Mouse (Mus musculus) embryo, embryonic 10.5 days (tissue): ENCODE measurements around the gene Tagap1.
A peak's percentile ranks its signal among the peaks of the same experiment; 100 is the strongest.
"Not testable (repeated sequence)": the region's sequence is repeated elsewhere in the genome, so short reads cannot be mapped to it uniquely, and the experiment has no call there.

Source experiments
- DNase-seq: peaks from one replicate; pipeline ENCODE4 v3.0.0-alpha.2; 2015; ENCODE audit warnings: low spot score

Gene Tagap1

DNA sequence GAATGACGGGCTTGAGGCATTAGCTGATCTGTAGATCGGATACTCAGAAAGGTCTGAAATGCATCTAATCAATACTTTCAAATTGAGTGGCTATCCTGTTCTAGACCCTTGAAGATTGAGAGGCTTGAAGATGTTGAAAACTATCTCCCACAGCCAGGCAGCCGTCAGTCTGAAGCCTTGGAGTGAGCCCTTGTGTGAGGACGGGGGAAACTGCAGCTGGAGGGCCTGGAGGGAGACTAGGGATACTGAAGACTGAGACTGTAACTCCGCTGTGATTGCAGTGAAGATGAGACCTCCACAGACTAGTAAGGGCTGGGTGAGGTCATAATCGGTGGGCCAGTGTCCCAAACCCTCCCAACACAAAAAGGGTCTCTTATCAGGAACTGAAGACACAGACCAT lies 1.4 kb upstream of the Tagap1 start:
- DNase-seq: not testable (repeated sequence)

DNA sequence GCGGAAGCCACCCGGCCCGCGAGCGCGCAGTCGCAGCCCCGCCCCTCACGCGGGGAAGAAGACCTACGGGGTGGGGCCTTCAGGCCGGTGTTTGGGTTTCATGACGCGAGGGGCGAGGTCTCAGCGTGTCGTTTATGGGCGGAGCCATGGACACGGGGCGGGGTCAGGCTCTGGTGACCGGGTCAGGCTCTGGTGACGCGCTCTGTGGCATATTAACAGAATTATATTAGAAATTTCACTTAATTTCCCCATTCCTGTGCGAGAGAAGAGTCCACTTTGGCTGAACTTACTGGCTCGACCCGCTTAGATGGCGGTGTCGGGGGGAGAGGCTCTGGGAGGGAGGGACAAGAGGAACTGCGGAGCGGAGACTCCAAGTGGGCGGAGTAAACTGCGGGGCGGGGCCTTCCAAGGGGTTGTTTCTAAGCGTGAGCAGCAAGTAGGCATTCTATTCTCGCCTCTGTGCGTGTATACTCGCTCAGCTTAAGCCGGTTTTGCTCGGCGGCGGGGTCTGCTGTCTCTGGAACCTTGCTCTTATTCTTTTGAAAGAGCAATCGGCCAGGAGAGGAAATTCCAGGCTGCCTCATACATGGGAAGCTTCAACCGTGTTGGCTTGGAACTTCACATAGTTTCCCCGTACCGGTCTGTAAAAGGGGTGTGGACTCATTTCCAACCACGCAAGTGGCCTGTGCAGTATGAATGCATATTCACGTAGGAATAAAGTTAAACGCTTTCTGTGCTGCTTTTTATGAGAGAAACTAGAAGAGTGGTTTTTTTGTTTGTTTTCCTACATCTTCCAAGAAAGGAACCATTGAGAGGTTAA lies 435 bp upstream of the Tagap1 start:
- DNase-seq: peak; percentile 26

- DNase-seq: not testable (repeated sequence)
These were observed 607 bp downstream of the Tagap1 start for GRCm38 (mm10) chr17:6960349-6960748.

DNA sequence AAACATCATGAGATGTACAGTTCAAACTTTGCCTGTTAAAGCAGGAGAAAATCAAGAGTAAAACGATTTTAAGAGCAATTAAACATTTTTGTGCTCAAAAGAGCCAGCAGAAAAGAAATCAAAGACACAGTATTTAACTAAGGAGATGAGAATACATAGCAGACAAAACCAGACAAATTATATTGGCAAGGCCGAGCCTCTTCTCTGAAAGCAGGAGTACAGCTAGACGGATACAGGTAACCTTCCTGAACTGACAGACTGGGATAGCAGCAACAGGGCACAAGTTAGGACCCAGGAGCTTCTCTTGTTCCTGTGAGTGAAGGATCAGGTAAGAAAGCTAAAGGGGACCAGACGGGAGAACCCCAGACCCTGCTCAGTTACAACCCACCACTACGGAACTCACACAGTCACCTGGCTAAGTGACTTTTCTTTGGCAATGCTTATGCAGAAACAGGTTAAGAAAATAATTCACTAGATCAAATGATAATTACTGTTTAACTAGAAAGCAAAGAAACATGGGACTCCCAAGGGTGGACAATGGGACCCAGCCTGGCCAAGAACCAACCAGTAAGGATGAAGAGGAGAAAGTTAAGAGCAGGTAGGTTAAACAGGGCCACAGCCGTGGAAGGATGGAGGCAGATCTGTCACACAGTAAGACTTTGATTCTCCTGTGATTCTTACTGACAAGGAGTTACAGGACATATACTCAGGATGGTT lies 1.3 kb downstream of the Tagap1 start:
- not testable (repeated sequence) for DNase-seq

GRCm38 (mm10) chr17:6958881-6959280 lies 2.1 kb downstream of the Tagap1 start:
- not testable (repeated sequence) for DNase-seq

GRCm38 (mm10) chr17:6948769-6949228 lies 12.2 kb downstream of the Tagap1 start:
- peak; percentile 26 for DNase-seq

DNA sequence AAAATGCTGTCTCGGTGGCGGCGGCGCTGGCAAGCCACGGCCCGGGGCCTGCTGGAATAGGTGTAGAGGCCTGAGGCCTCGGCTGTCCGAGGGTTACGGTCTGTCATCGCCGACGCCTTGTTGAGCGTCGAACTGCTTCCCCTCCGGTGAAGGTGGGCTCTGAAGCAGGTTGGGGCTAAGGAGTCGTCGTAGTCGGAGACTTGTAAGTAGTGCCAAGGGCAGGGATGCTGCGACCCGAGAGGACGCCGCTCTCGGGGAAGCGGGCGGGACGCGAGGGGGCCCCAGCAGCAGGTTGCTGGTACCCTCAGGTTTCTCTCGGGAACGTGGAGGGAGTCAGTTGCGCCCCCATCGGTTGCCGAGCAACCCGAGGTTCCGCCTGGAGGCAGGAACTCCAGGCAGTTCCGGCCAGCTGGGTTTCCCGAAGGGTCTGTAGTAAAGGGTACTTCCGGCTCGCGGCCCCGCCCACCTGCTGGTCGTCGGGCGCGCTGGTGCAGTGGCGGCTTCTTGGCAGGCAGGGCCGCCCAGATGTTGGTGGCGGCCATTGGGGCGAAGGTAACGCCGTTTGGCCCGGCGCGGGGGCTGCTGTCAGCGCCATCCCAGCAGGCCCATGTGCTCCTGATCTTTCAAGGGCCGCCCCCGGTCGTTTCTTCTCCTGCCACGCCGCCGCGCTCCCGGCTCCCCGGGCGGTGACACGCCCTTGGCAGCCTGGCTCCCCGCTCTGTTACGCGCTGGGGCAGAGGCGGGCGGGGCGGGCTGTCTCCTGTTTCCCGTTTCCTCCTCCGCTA lies 12.8 kb downstream of the Tagap1 start, which contains the start of gene Rsph3b:
Rsph3b (minus strand) TSS at position 699 of the 785 bp plus-strand sequence.
- DNase-seq: peak; percentile 91

DNA sequence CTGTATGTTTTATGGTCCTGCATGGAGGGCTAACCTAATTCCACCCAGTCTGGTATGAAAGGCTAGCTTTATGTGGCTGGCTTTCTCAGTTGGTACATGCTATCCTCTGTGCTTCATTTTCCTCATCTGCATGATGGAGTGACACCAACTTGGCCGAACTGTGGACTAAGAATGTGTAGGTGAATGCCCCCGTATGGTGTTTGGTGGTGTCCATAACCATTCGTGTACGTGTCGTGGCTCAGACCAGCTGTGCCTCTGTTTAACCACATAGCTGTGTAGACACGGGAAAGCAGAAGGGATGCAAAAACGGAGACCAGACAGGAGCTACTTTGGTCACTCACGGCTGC lies 13.3 kb downstream of the Tagap1 start:
- DNase-seq: not testable (repeated sequence)

DNA sequence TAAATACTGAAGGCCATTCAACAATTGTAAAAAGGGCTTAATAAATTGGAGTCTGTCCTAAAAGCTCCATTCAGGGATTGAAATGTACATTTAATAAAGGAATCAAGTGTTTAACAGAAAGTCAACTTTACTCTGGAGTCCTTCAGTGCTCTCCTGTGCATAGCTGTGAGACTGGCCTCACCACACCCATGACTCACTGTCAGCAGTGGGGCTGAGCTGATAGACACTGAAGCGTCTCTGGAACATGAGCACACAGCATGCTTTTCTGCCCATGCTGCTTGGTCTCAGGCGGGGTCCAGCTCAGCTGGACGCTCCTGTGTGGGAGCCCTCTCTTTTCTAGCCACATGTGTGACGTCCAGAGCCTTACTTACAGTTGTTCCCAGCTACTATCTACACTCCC lies 18.4 kb downstream of the Tagap1 start:
- not testable (repeated sequence) for DNase-seq

GRCm38 (mm10) chr17:6931625-6932024 lies 29.3 kb downstream of the Tagap1 start:
- not testable (repeated sequence) for DNase-seq

GRCm38 (mm10) chr17:6920351-6920894 lies 40.5 kb downstream of the Tagap1 start:
- DNase-seq: not testable (repeated sequence)

DNA sequence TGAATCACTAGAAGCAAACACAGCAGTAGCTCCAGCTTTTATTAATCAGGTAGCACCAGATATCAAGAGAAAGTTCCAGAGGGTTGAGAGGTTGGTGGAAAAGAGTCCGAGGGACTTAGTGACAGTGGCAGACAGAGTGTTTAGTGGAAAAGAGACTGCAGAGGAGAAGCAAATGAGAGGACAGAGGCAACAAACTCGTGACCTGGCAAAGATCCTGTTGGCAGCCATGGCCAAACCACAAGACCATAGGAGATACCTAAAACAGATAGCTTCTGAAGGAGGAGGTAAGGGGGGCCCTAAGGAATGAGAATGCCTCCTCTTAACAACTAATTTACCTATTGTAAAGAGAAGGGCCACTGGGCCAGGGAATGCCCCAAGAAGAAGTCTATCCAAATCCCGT lies 41.6 kb downstream of the Tagap1 start:
- not testable (repeated sequence) for DNase-seq

- DNase-seq: not testable (repeated sequence)
These were observed 45.7 kb downstream of the Tagap1 start for GRCm38 (mm10) chr17:6915282-6915681.

DNA sequence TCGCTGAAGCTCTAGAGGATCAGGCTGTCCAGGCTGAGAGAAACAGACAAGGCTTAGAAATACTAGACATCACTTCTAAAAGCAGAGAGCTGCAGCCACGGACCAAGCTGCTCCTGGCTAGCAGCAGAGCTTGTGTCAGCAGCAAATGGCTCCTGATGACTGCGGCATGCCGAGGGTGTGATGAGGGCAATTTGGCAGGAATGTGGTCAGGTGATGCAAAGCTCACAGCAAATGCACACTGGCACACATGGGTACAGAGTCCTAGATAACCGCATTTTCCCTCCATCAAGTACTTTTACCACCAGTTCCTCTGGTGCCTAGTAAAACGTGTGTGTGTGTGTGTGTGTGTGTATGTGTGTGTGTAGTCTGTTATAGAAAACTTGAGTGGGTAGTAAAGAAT lies 46.9 kb downstream of the Tagap1 start:
- DNase-seq: not testable (repeated sequence)
